In the genomic region with DNA sequence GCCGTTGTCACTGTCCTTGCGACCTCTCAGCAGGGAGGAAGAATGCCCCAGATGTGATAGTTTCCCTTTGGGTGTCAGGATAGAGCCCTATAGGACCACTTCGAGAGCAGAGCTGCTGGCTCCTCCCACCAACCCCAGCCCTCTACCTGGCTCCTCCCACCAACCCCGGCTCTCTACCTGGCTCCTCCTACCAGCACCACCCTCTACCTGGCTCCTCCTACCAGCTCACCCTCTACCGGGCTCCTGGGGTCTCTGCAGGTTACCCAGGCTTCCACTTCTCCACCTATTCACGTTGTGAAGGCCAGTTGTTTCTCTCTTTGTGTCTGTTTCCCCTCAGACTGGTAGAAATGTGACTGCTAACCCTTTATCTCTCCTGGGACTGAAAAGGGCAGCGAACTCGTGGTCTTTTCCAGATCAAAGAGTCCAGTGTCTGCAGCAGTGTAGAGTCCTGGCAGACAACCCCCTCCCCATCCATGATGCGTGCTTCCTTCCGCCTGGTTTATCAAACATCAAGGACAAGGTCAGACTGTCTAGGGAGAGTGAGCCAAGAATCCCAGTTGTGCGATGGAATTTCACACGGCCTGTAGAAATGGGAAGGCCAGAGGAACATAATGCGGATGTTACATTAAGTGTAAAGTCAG, we compare ENCODE assay signal across 8 mouse cellular contexts. TPM values are rescaled to one million over a fixed set of nuclear protein-coding genes. Genes with fewer than 3 reads are reported as not detected.
DNase-seq lines count a peak whose midpoint lies in the region; ATAC-seq and TF ChIP-seq lines count a peak whose summit lies in the region.

No protein-coding gene starts in this region.

- H3K4me2 ChIP-seq in heart, embryonic 13.5 days, result peak overlapping the region; percentile 83
- H3K4me2 ChIP-seq in forebrain, embryonic 12.5 days, result no peak overlapping the region

- no peaks in the 10 kb centered on the region for H3K27me3 ChIP-seq in heart, embryonic 13.5 days (replicated peaks)
- H3K27me3 ChIP-seq in testis, adult 2 months (ENCODE audit: control insufficient read depth, insufficient read depth, low read length), result no peaks in the 10 kb centered on the region
- no peaks in the 10 kb centered on the region for H3K27me3 ChIP-seq in forebrain, embryonic 12.5 days

- no peak overlapping the region for H3K4me3 ChIP-seq in heart, embryonic 13.5 days
- H3K4me3 ChIP-seq in testis, adult 2 months (ENCODE audit: control insufficient read depth, low read depth, low read length), result peak overlapping the region; percentile 2
- no peak overlapping the region for H3K4me3 ChIP-seq in forebrain, embryonic 12.5 days (replicated peaks)

- no peak for TF ChIP-seq POLR2A in testis, adult 2 months (IDR thresholded peaks at IDR 0.05; ENCODE audit: control insufficient read depth, low read depth, low read length)

- no peak for DNase-seq in heart, adult 9 months (ENCODE audit: low spot score in 2 of 2)
- peak; percentile 72 to 75 for DNase-seq in adrenal gland, postnatal 36 days
- peak; percentile 28 for DNase-seq in kidney, adult 9 months
- DNase-seq in lung, postnatal 10 days, result peak; percentile 49
- DNase-seq in cerebellum, postnatal 36 days, result no peak

- peak; percentile 62 for ATAC-seq in heart, embryonic 13.5 days (ENCODE audit: extremely low read depth, insufficient number of reproducible peaks, low FRiP score, low TSS enrichment)
- no peak for ATAC-seq in forebrain, embryonic 12.5 days (ENCODE audit: low FRiP score)

- no peak for TF ChIP-seq CTCF in testis, adult 2 months (IDR thresholded peaks at IDR 0.05; ENCODE audit: control insufficient read depth, insufficient read depth, insufficient replicate concordance, low read depth, low read length)

- WGBS in heart, embryonic 13.5 days, result 14% methylated on average over 13 of the region's 13 CpGs
- WGBS in forebrain, embryonic 12.5 days, result 28% methylated on average over 13 of the region's 13 CpGs

- H3K27ac ChIP-seq in heart, embryonic 13.5 days (replicated peaks), result peak overlapping the region; percentile 84
- peak overlapping the region; percentile 30 for H3K27ac ChIP-seq in testis, adult 2 months (ENCODE audit: control insufficient read depth, insufficient read depth, low read depth, low read length)
- no peak overlapping the region for H3K27ac ChIP-seq in forebrain, embryonic 12.5 days

- peaks cover 23% of the 10 kb centered on the region for H3K4me1 ChIP-seq in heart, embryonic 13.5 days
- H3K4me1 ChIP-seq in testis, adult 2 months (ENCODE audit: control insufficient read depth, insufficient read depth, low read length), result peaks cover 19% of the 10 kb centered on the region
- peaks cover 11% of the 10 kb centered on the region; the same call in 1 of the 2 replicates for H3K4me1 ChIP-seq in forebrain, embryonic 12.5 days

- H3K9me3 ChIP-seq in heart, embryonic 13.5 days, result no peaks in the 10 kb centered on the region
- H3K9me3 ChIP-seq in forebrain, embryonic 12.5 days, result no peaks in the 10 kb centered on the region

- no peaks in the 10 kb centered on the region for H3K36me3 ChIP-seq in heart, embryonic 13.5 days
- H3K36me3 ChIP-seq in testis, adult 2 months (ENCODE audit: control insufficient read depth, insufficient read depth, low read length), result no peaks in the 10 kb centered on the region
- no peaks in the 10 kb centered on the region for H3K36me3 ChIP-seq in forebrain, embryonic 12.5 days (replicated peaks)

- H3K9ac ChIP-seq in heart, embryonic 13.5 days, result 0 out of 2 replicates have a peak overlapping the region, but pooled peaks have one; percentile 10
- H3K9ac ChIP-seq in forebrain, embryonic 12.5 days, result no peak overlapping the region

RNA-seq across cellular contexts. Expression of a gene that starts 9.4 kb away (rescaled TPM):
- polyA plus RNA-seq in heart, embryonic 13.5 days (2015; fragmentation: Nextera tagmentation; extraction: Ambion mirVana), result 132 and 138 TPM in 2 replicates
- total RNA-seq in adrenal gland, postnatal 36 days (2021), result 100 to 1,000 TPM; 127 to 129 TPM
- polyA plus RNA-seq in testis, adult 2 months (2012; rRNA removed), result 182 and 191 TPM in 2 replicates
- polyA plus RNA-seq in forebrain, embryonic 12.5 days (2016; fragmentation: Nextera tagmentation; extraction: Ambion mirVana), result 202 and 216 TPM in 2 replicates

RNA-seq across cellular contexts. Expression of a gene that starts 17.6 kb away (rescaled TPM):
- polyA plus RNA-seq in heart, embryonic 13.5 days (2015; fragmentation: Nextera tagmentation; extraction: Ambion mirVana), result 40.2 and 51.6 TPM in 2 replicates
- total RNA-seq in adrenal gland, postnatal 36 days (2021), result 10 to 100 TPM; 10.9 to 13.1 TPM
- 5.6 and 9.7 TPM in 2 replicates for polyA plus RNA-seq in testis, adult 2 months (2012; rRNA removed)
- 50.8 and 57.6 TPM in 2 replicates for polyA plus RNA-seq in forebrain, embryonic 12.5 days (2016; fragmentation: Nextera tagmentation; extraction: Ambion mirVana)

Comparison
In these comparisons a context has a peak if more than half of its experiments do, and no peak if none do; other contexts are left out.
1. DNase-seq: peak in adrenal gland, postnatal 36 days (2 of 2), kidney, adult 9 months (single experiment) and lung, postnatal 10 days (single experiment); none in heart, adult 9 months (0 of 2) and cerebellum, postnatal 36 days (0 of 2).